Mouse (Mus musculus): ENCODE measurements around the gene Olfr398. TPM values are rescaled to one million over a fixed set of nuclear protein-coding genes. Genes with fewer than 3 reads are reported as not detected.

Gene Olfr398
- polyA plus RNA-seq (2015; fragmentation: Nextera tagmentation; extraction: Ambion mirVana) = not detected in 2 replicates

DNA sequence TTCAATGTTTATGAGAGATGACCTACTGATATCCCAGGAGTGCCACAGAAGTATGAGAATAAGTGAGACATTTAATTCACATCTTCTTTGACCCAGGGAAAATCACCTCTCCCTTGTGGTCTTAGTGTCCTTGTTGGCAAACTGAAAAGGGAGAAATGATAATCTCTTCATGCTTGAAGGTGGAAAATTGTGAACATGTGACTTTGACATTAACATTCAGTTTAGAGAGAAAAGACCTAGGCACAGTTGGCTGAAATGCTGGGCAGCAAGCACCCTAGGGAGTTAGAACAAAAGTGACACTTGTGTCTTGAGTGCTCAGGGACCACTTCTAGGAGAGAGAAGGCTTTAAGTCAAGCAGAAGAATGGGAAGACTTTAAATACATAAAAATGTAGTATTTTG is at the start of gene Olfr398:
Gene Olfr398 (minus strand): TSS at position 101 of the 400 bp plus-strand sequence.

DNA sequence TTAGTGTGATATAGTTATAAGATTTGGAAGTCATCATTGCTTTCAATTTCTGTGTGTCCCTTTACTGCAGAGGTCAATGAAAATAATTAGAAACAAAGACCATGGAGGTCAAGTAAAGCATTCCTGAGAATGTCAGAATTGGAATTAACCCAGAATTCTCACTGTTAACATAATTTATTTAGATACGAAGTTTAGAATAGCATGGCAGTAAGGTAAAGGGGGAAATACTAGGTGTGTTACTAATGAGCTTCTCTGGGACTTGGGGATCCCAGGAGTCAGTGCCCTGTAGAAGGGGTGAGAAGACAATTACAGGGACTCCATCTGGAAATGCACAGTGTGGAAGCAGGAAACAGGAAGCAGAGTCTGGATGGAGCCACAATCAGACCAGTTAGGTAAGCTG is 29.7 kb downstream of the Olfr398 start, which contains the start of gene Olfr397:
Gene Olfr397 (plus strand): TSS at position 301 of the 400 bp plus-strand sequence.

DNA sequence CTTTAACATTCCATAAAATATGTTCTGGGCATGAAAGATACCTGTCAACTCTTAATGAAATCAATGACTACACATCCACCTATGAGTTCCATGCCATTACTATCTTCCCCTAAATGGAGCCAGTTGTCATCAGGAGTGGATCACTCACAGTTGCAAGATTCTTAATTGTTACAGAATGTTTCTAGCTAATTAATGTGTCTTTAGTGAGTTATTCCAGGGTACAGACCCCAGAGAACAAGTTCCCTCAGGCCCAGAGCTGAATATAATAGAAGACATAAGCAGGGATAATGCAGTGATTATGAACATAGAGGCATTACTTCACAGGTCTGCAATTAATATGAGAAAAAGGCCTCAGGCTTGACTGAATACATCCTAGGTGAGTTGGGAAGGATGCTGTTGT is 53.8 kb downstream of the Olfr398 start, which contains the start of gene Olfr23:
Gene Olfr23 (plus strand): TSS at position 301 of the 400 bp plus-strand sequence.

Other genes with a start within 250 kb of the Olfr398 start
- gene Olfr389, start 209.7 kb downstream of the Olfr398 start, polyA plus RNA-seq (2015; fragmentation: Nextera tagmentation; extraction: Ambion mirVana) = not detected in 2 replicates
- not detected in 2 replicates for gene Olfr390, start 207.4 kb downstream of the Olfr398 start, polyA plus RNA-seq (2015; fragmentation: Nextera tagmentation; extraction: Ambion mirVana)
- gene Olfr391-ps, start 187.4 kb downstream of the Olfr398 start, polyA plus RNA-seq (2015; fragmentation: Nextera tagmentation; extraction: Ambion mirVana) = not detected in 2 replicates
- gene Olfr392, start 173.4 kb downstream of the Olfr398 start, polyA plus RNA-seq (2015; fragmentation: Nextera tagmentation; extraction: Ambion mirVana) = not detected in 2 replicates
- gene Olfr393, start 139.0 kb downstream of the Olfr398 start, polyA plus RNA-seq (2015; fragmentation: Nextera tagmentation; extraction: Ambion mirVana) = not detected in 2 replicates
- not detected in 2 replicates for gene Olfr394, start 99.6 kb downstream of the Olfr398 start, polyA plus RNA-seq (2015; fragmentation: Nextera tagmentation; extraction: Ambion mirVana)
- gene Olfr395, start 81.1 kb downstream of the Olfr398 start, polyA plus RNA-seq (2015; fragmentation: Nextera tagmentation; extraction: Ambion mirVana) = not detected in 2 replicates
- gene Olfr23, start 53.7 kb downstream of the Olfr398 start, polyA plus RNA-seq (2015; fragmentation: Nextera tagmentation; extraction: Ambion mirVana) = not detected in 2 replicates
- not detected in 2 replicates for gene Olfr397, start 29.6 kb downstream of the Olfr398 start, polyA plus RNA-seq (2015; fragmentation: Nextera tagmentation; extraction: Ambion mirVana)
- gene Olfr139, start 66.1 kb upstream of the Olfr398 start, polyA plus RNA-seq (2015; fragmentation: Nextera tagmentation; extraction: Ambion mirVana) = not detected in 2 replicates
- gene Olfr399, start 66.2 kb upstream of the Olfr398 start, polyA plus RNA-seq (2015; fragmentation: Nextera tagmentation; extraction: Ambion mirVana) = not detected in 2 replicates
- gene Zfp616, start 79.5 kb upstream of the Olfr398 start, polyA plus RNA-seq (2015; fragmentation: Nextera tagmentation; extraction: Ambion mirVana) = not detected in 2 replicates
- gene Olfr401, start 123.3 kb upstream of the Olfr398 start, polyA plus RNA-seq (2015; fragmentation: Nextera tagmentation; extraction: Ambion mirVana) = not detected in 2 replicates
- not detected in 2 replicates for gene Olfr402, start 163.1 kb upstream of the Olfr398 start, polyA plus RNA-seq (2015; fragmentation: Nextera tagmentation; extraction: Ambion mirVana)
- gene Olfr403, start 195.8 kb upstream of the Olfr398 start, polyA plus RNA-seq (2015; fragmentation: Nextera tagmentation; extraction: Ambion mirVana) = not detected in 2 replicates
- not detected in 2 replicates for gene Olfr43, start 221.0 kb upstream of the Olfr398 start, polyA plus RNA-seq (2015; fragmentation: Nextera tagmentation; extraction: Ambion mirVana)

Measured in neural tube, postnatal 0 days (tissue).